Mouse (Mus musculus) lung, embryonic 14.5 days (tissue): Measurements from ENCODE around the gene Smarca4. TPM values are rescaled to one million over a fixed set of nuclear protein-coding genes. Genes with fewer than 3 reads are reported as not detected.

Experiments
- ATAC-seq: fragments of 200-750 bp; cut with Nextera tagmentation; 2 replicates; pipeline ENCODE4 v1.8.0; 2017; ENCODE audit warnings: mild to moderate bottlenecking, moderate TSS enrichment, moderate library complexity; ENCODE audit not compliant: insufficient read depth
- DNase-seq: peaks from one replicate; pipeline ENCODE4 v3.0.0-alpha.2; 2015
- H3K27ac ChIP-seq: fragments of 300-500 bp; sonication (generic); 2 replicates; pipeline ENCODE4 v1.5.1; 2014; ENCODE audit warnings: low read depth, mild to moderate bottlenecking, moderate library complexity
- H3K27me3 ChIP-seq: fragments of 300-500 bp; sonication (generic); 2 replicates; pipeline ENCODE4 v1.6.1; 2014; ENCODE audit warnings: low read length, control low read depth; ENCODE audit not compliant: insufficient read depth
- H3K36me3 ChIP-seq: fragments of 300-500 bp; sonication (generic); 2 replicates; pipeline ENCODE4 v1.6.1; 2014; ENCODE audit warnings: control low read depth; ENCODE audit not compliant: insufficient read depth
- H3K4me1 ChIP-seq: fragments of 300-500 bp; sonication (generic); 2 replicates; pipeline ENCODE4 v1.6.1; 2014; ENCODE audit warnings: antibody characterized with exemption, control low read depth; ENCODE audit not compliant: insufficient read depth
- H3K4me2 ChIP-seq: fragments of 300-500 bp; sonication (generic); 2 replicates; pipeline ENCODE4 v1.6.1; 2014; ENCODE audit warnings: mild to moderate bottlenecking
- H3K4me3 ChIP-seq: fragments of 300-500 bp; sonication (generic); 2 replicates; pipeline ENCODE4 v1.5.1; 2014; ENCODE audit warnings: low read depth, low read length
- H3K9ac ChIP-seq: fragments of 300-500 bp; sonication (generic); 2 replicates; pipeline ENCODE4 v1.6.1; 2014
- H3K9me3 ChIP-seq: fragments of 300-500 bp; sonication (generic); 2 replicates; pipeline ENCODE4 v1.6.1; 2016; ENCODE audit warnings: low read depth, low read length, control low read depth
- CTCF ChIP-seq: IDR thresholded peaks from 2 replicates; pipeline ENCODE4 v1.5.1; 2016; ENCODE audit warnings: antibody characterized with exemption, low read depth
- WGBS: fragments of 180-500 bp; shearing (Covaris S2); extraction: QIAGEN DNeasy Blood & Tissue Kit; methylation state at CpG from one replicate; pipeline ENCODE4 v1.1.7; 2014; 5-methylcytosine and 5-hydroxymethylcytosine counted together
- polyA plus RNA-seq: library from polyadenylated mRNA; unstranded; fragments of >200 nt; fragmentation: Nextera tagmentation; extraction: Ambion mirVana; gene quantifications from 2 replicates; pipeline ENCODE4 v1.2.1, GENCODE M21; 2014

Smarca4 gene
- polyA plus RNA-seq, 1 experiment from 2014 or later: 114 TPM

DNA sequence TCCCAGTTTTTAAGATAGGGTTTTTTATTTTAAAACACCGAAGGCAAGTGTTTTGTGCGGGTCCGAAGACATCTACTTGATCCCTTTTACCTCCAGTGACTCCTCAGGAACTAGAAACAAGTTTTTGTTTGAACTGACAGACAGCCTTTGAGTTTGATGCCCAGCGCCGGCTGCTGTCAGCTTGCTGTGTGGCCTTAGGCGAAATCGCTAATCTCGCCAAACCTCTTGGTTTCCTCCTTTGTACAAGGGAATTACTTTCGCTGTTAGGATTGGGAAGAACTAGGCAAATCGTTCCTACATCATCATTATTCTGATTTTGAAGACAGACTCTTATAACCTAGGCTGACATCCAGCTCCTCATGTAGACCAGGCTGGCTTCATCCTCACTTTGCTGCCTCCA lies 1.1 kb downstream of the Smarca4 start:
- H3K9ac ChIP-seq: peak overlapping the region; percentile 89
- ATAC-seq (no peak), DNase-seq (peak; percentile 57)
- no peaks in the 10 kb centered on the region for H3K9me3 ChIP-seq
- H3K4me1 ChIP-seq: peaks cover 3% of the 10 kb centered on the region; the same call in 1 of the 2 replicates
- H3K27me3 ChIP-seq: no peaks in the 10 kb centered on the region
- peak overlapping the region; percentile 80 for H3K4me2 ChIP-seq
- no peak for TF ChIP-seq CTCF
- H3K36me3 ChIP-seq: peaks cover 15% of the 10 kb centered on the region; the same call in 1 of the 2 replicates
- 5% methylated on average over 10 of the region's 10 CpGs for WGBS
- H3K4me3 ChIP-seq: peak overlapping the region; percentile 80
- peak overlapping the region; percentile 95 for H3K27ac ChIP-seq

DNA sequence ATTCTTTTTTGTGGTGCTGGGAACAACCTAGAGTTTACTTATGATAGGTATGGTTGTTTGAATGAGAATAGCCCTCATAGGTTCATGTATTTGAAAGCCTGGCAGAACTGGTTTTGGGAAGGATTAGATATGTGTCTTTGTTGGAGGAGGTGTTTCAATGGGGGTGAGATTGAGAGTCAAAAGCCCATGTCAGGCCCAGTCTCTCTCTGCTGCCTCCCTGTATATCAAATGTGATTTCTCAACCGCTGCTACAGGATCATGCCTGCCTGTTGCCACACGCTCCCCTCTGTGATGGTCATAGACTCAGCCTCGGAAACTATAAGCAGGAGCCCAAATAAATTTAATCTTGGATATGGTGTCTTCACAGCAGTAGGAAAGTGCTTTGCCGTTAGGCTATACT lies 4.3 kb downstream of the Smarca4 start:
- Histone ChIP-seq H3K9ac (no peak overlapping the region), H3K9me3 (no peaks in the 10 kb centered on the region), H3K27me3 (no peaks in the 10 kb centered on the region), H3K4me2 (no peak overlapping the region), H3K4me3 (no peak overlapping the region), H3K27ac (no peak overlapping the region), H3K4me1 (peaks cover 3% of the 10 kb centered on the region; the same call in 1 of the 2 replicates), H3K36me3 (peaks cover 18% of the 10 kb centered on the region)
- no peak for ATAC-seq
- TF ChIP-seq CTCF: no peak
- WGBS: 78% methylated on average over 4 of the region's 4 CpGs
- no peak for DNase-seq

GRCm38 (mm10) chr9:21622676-21623075 lies 6.7 kb downstream of the Smarca4 start:
- Histone ChIP-seq H3K9ac (no peak overlapping the region), H3K27me3 (no peaks in the 10 kb centered on the region), H3K4me3 (no peak overlapping the region), H3K4me1 (peaks cover 3% of the 10 kb centered on the region; the same call in 1 of the 2 replicates), H3K9me3 (no peaks in the 10 kb centered on the region), H3K4me2 (no peak overlapping the region), H3K27ac (no peak overlapping the region), H3K36me3 (peaks cover 18% of the 10 kb centered on the region)
- TF ChIP-seq CTCF: no peak
- ATAC-seq (no peak), DNase-seq (no peak)
- 94% methylated on average over 1 of the region's 1 CpGs for WGBS

DNA sequence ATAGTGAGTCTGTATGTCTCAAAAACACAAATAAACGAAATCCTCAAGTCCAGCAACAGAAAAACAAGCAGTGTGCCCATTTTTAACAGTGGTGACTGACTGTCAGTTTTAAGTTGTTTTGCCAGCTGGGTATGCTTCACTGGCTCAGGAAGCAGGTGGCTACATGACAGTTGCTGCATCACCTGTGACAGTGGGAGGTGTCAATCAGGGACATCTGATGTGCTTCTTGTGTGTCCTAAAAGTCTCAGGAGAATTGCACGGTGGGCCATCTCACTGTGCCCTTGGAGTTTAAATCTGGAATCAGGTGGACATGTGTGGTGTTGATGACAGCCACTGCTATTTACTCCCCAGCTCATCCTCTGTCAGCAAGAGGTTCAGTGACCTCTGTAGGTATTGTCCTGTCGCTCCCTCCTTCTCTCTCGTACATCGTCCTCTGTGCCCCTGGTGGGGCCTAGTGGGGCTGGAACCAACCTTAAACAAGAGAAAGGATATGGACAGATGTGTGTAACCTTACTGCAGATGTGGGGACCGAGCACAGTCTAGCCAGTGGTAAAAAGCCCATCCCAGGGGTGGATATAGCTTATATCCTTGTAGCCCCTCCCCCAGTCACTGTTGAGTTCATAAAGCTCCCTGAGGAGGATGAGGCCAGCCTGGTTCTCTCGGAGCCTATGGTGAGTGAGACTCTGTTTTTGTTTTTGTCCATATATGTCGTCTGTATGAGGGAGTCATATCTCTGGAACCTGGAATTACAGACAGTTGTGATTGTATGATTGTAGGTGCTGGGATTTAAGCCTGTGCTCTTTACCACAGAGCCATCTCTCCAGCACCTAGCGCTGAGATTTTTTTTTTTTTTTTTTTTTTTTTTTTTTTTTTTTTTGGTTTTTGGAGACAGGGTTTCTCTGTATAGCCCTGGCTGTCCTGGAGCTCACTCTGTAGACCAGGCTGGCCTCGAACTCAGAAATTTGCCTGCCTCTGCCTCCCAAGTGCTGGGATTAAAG lies 9.7 kb downstream of the Smarca4 start:
- H3K36me3 ChIP-seq: peaks cover 4% of the 10 kb centered on the region; the same call in 1 of the 2 replicates
- no peaks in the 10 kb centered on the region for H3K27me3 ChIP-seq
- no peak overlapping the region for H3K4me3 ChIP-seq
- DNase-seq: no peak
- TF ChIP-seq CTCF: no peak
- 87% methylated on average over 10 of the region's 10 CpGs for WGBS
- H3K4me2 ChIP-seq: no peak overlapping the region
- H3K9me3 ChIP-seq: no peaks in the 10 kb centered on the region
- ATAC-seq: no peak
- H3K4me1 ChIP-seq: no peaks in the 10 kb centered on the region
- H3K9ac ChIP-seq: no peak overlapping the region
- H3K27ac ChIP-seq: no peak overlapping the region

DNA sequence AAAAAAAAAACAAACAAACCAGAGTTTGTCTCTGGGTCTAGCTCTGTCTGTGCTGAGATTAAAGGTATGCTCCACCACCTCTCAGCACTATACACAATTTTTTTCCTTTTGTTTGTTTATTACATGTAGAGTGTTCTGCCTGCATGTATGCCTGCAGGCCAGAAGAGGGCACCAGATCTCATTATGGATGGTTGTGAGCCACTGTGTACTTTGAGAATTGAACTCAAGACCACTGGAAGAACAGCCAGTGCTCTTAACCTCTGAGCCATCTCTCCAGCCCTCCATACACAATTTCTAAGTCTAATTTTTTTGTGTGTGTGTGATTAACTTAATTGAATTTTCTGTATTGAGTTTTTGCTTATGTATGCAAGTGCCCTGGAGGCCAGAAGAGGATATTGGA lies 10.6 kb downstream of the Smarca4 start:
- no peak for ATAC-seq
- no peaks in the 10 kb centered on the region for H3K27me3 ChIP-seq
- peak; percentile 37 for DNase-seq
- H3K9me3 ChIP-seq: no peaks in the 10 kb centered on the region
- TF ChIP-seq CTCF: peak; percentile 50; the same call in 1 of the 2 replicates
- H3K4me3 ChIP-seq: no peak overlapping the region
- no peak overlapping the region for H3K27ac ChIP-seq
- H3K9ac ChIP-seq: no peak overlapping the region
- H3K36me3 ChIP-seq: peaks cover 11% of the 10 kb centered on the region; the same call in 1 of the 2 replicates
- H3K4me2 ChIP-seq: no peak overlapping the region
- H3K4me1 ChIP-seq: no peaks in the 10 kb centered on the region

- H3K27ac ChIP-seq: no peak overlapping the region
Measured at GRCm38 (mm10) chr9:21627145-21627795, 11.3 kb downstream of the Smarca4 start.

GRCm38 (mm10) chr9:21630673-21631072 lies 14.7 kb downstream of the Smarca4 start:
- ATAC-seq: no peak
- Histone ChIP-seq H3K27me3 (no peaks in the 10 kb centered on the region), H3K4me3 (no peak overlapping the region), H3K9ac (no peak overlapping the region), H3K4me1 (no peaks in the 10 kb centered on the region), H3K27ac (no peak overlapping the region), H3K9me3 (no peaks in the 10 kb centered on the region), H3K36me3 (peaks cover 44% of the 10 kb centered on the region), H3K4me2 (no peak overlapping the region)
- WGBS: 79% methylated on average over 3 of the region's 3 CpGs
- DNase-seq: peak; percentile 73
- TF ChIP-seq CTCF: peak; percentile 52

More at GRCm38 (mm10) chr9:21627145-21627795, 11.3 kb downstream of the Smarca4 start:
- Histone ChIP-seq H3K4me1 (no peaks in the 10 kb centered on the region), H3K4me2 (no peak overlapping the region), H3K27me3 (no peaks in the 10 kb centered on the region), H3K4me3 (no peak overlapping the region), H3K36me3 (peaks cover 14% of the 10 kb centered on the region; the same call in 1 of the 2 replicates), H3K9ac (no peak overlapping the region), H3K9me3 (no peaks in the 10 kb centered on the region)
- DNase-seq (peak; percentile 48), ATAC-seq (no peak)
- 61% methylated on average over 5 of the region's 5 CpGs for WGBS
- no peak for TF ChIP-seq CTCF
